Mouse (Mus musculus) midbrain, embryonic 11.5 days (tissue): ENCODE results near the gene Wdr82. TPM values are rescaled to one million over a fixed set of nuclear protein-coding genes. Genes with fewer than 3 reads are reported as not detected.
A peak's percentile ranks its signal among the peaks of the same experiment; 100 is the strongest.

Source experiments
- ATAC-seq: fragments of 200-750 bp; cut with Nextera tagmentation; 2 replicates; pipeline ENCODE4 v1.8.0; 2017; ENCODE audit warnings: moderate TSS enrichment, moderate library complexity; ENCODE audit not compliant: low FRiP score
- DNase-seq: peaks from one replicate; pipeline ENCODE4 v3.0.0; 2015; ENCODE audit warnings: low spot score; ENCODE audit errors: missing footprints
- H3K27ac ChIP-seq: fragments of 300-500 bp; sonication (generic); 2 replicates; pipeline ENCODE4 v1.5.1; 2014; ENCODE audit warnings: low read depth, low read length
- H3K27me3 ChIP-seq: fragments of 300-500 bp; sonication (generic); 2 replicates; pipeline ENCODE4 v1.6.1; 2014; ENCODE audit warnings: mild to moderate bottlenecking, low read length, moderate library complexity, mixed read lengths; ENCODE audit not compliant: control insufficient read depth, insufficient read depth
- H3K36me3 ChIP-seq: fragments of 300-500 bp; sonication (generic); 2 replicates; pipeline ENCODE4 v1.6.1; 2014; ENCODE audit warnings: mild to moderate bottlenecking, low read length, moderate library complexity, mixed read lengths; ENCODE audit not compliant: control insufficient read depth, insufficient read depth
- H3K4me1 ChIP-seq: fragments of 300-500 bp; sonication (generic); 2 replicates; pipeline ENCODE4 v1.6.1; 2014; ENCODE audit warnings: low read length; ENCODE audit not compliant: control insufficient read depth, insufficient read depth
- H3K4me2 ChIP-seq: fragments of 300-500 bp; sonication (generic); 2 replicates; pipeline ENCODE4 v1.6.1; 2014; ENCODE audit warnings: mild to moderate bottlenecking, moderate library complexity
- H3K4me3 ChIP-seq: fragments of 300-500 bp; sonication (generic); 2 replicates; pipeline ENCODE4 v1.5.1; 2014; ENCODE audit warnings: low read depth, low read length
- H3K9ac ChIP-seq: fragments of 300-500 bp; sonication (generic); 2 replicates; pipeline ENCODE4 v1.6.1; 2014; ENCODE audit warnings: low read length
- H3K9me3 ChIP-seq: fragments of 300-500 bp; sonication (generic); 2 replicates; pipeline ENCODE4 v1.6.1; 2016; ENCODE audit warnings: low read length; ENCODE audit not compliant: control insufficient read depth
- WGBS: fragments of 180-500 bp; shearing (Covaris S2); extraction: QIAGEN DNeasy Blood & Tissue Kit; methylation state at CpG from one replicate; pipeline ENCODE4 v1.1.7; 2014; 5-methylcytosine and 5-hydroxymethylcytosine counted together
- polyA plus RNA-seq: library from polyadenylated mRNA; unstranded; fragments of >200 nt; fragmentation: Nextera tagmentation; extraction: Ambion mirVana; gene quantifications from 2 replicates; pipeline ENCODE4 v1.2.1, GENCODE M21; 2014

Wdr82 gene
- polyA plus RNA-seq, 1 experiment from 2014 or later, result 32.6 TPM

DNA sequence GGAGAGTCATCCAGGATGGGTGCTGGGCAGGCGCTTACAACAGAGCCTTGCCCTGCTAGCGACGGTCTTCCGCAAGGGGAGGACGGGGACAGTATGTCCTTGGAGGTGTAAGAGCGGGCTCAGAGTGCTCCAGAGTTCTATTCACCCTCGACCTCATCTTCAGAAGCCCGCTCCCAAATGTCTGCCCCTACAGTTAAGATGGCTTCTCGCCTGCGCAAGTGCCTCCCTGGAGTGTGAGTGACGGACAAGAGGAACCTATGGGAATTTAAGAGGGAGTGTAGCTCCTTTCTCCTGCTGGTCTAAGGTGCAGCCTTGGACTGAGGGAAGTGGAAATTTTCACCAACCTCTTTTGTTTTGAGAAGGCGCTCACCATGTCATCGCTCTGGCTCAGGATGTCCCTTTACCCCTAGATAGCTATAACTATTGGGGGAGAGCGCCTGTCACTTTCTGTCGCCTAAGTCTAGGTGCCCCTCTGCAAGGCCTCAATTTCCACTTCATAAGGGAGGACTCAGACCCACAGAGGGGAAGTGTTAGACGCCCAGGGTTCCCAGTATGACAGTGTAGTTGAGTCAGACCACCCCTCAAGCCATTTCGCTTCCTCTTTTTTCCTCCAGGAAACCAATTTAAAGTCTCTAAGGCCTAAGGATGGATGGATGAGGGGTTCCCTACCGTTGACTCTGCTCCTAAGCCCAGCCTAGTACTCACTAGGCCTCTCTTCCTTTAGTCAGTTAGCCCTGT is 29.0 kb downstream of the Wdr82 start, which contains the start of gene Ppm1m:
Gene Ppm1m (minus strand): TSS at position 212 of the 738 bp plus-strand sequence.
- Histone ChIP-seq H3K4me2 (peak within 1 kb of the TSS; percentile 44), H3K27ac (no peak within 1 kb of the TSS), H3K9ac (peak within 1 kb of the TSS; percentile 75), H3K27me3 (no peaks in the 10 kb centered on the region), H3K36me3 (0 out of 2 replicates have a peak, but pooled peaks cover 3% of the 10 kb centered on the region), H3K4me1 (peaks cover 26% of the 10 kb centered on the region), H3K9me3 (no peaks in the 10 kb centered on the region), H3K4me3 (peak within 1 kb of the TSS; percentile 55)
- ATAC-seq, result no peak; the same call in 1 of the 2 replicates
- WGBS, result 40% methylated on average over 18 of the region's 18 CpGs
- DNase-seq, result no peak

DNA sequence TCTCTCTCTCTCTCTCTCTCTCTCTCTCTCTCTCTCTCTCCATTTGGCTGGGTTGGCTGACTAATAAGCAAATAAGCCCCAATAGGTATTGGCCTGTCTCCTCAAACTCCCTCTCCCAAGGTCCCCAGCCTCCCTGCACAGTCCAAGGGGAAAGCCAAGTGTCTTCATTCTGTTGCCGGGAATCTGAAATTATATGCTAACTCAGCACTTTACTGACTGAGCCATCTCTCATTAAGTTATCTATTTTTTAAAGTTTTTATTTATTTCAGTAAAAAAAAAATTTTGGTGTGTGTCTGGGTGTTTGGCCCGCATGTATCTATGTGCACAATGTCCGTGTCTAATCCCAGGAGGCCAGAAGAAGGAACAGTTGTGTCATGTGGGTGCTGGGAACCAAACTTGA is 31.2 kb downstream of the Wdr82 start:
- ATAC-seq (no peak), DNase-seq (no peak)
- no peaks in the 10 kb centered on the region for H3K9me3 ChIP-seq
- peaks cover 22% of the 10 kb centered on the region for H3K4me1 ChIP-seq
- H3K27me3 ChIP-seq, result no peaks in the 10 kb centered on the region
- H3K4me2 ChIP-seq, result no peak overlapping the region
- H3K4me3 ChIP-seq, result no peak overlapping the region
- WGBS, result 85% methylated on average over 3 of the region's 3 CpGs
- no peak overlapping the region for H3K27ac ChIP-seq
- no peak overlapping the region for H3K9ac ChIP-seq
- no peaks in the 10 kb centered on the region for H3K36me3 ChIP-seq

DNA sequence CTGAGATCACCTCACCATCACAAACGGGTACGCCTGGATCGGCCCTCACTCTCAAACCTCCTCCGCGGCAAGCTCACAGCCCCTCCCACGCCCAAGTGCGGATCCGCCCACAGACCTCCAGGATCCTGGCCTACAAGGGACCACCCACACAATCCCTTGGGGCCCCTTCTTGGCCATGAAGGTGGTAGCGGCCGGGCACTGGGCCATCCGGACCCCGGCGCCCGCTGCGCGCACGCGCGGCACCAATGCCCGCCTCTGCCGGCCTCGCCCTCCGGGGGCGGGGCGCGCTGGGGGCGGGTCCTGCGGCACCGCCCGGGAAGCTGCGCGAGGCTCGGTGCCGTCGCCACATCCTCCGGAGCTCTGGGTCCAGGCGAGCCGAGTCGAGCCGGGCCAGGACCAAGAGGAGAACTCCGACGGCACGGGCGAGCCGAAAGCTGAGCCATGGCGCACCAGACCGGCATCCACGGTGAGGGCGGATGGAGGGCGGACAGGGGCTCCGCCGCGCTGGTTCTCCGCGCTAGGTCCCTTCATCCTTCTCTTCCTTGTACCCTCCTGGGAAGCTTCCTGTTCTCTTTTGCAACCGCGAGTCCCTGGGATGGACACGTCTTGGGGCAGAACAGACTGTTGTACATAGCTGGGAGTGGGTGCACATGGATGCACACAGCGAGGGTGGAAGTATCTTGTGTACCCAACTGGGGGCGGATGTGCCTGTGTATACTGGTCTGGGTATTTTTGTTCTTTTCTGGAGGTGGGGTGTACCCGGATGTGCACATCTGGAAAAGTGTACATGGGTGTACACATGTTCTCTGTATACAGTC is 32.3 kb downstream of the Wdr82 start, which contains the start of gene Twf2:
Gene Twf2 (plus strand): TSS at position 290 of the 818 bp plus-strand sequence.
- ATAC-seq, result peak; percentile 89
- Histone ChIP-seq H3K9me3 (no peaks in the 10 kb centered on the region), H3K36me3 (no peaks in the 10 kb centered on the region), H3K4me1 (peaks cover 22% of the 10 kb centered on the region), H3K27ac (peak within 1 kb of the TSS; percentile 30; the same call in 1 of the 2 replicates), H3K27me3 (no peaks in the 10 kb centered on the region), H3K4me2 (peak within 1 kb of the TSS; percentile 60), H3K9ac (peak within 1 kb of the TSS; percentile 79), H3K4me3 (peak within 1 kb of the TSS; percentile 66)
- DNase-seq, result peak; percentile 98
- WGBS, result 2% methylated on average over 56 of the region's 61 CpGs

DNA sequence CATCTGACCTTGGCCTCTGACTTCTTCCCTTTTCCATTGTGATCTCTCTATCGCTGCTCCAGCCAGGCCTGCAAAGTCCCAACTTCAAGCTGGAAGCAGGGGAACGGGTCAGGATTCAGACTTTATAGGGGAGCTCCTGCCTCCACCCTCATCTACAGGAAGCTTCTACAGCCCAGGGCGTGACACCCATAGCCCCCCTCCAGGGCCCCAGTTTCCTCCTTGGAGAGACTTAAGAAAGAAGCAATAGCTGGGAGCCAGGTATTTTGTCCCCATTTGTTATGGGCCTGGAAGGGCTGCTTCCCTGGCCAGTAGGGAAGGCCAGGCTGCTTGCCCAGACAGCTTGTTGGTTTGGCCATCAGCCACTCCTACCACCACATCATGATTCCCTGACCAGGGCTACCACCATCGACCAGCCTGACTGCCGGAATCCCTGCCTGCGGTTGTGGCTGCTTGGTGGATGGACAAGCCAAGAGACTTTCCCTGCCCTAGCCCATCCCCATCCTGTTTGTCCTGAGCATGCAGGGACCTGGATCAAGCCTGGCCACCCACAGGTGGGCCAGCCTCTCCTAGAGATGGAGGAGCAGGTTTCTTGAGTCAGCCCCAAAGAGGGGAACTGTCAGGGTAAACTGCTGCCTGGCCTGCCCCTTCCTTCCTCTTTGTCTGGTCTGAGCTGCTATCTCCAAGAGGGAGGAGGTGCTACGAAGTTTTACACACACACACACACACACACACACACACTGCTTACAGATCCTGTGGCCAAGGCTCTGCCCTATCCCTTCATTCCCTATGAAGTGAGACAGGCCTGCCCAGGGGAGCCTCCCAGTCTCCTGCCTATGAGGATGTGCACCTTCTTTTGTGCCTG is 33.5 kb downstream of the Wdr82 start:
- peak overlapping the region; percentile 60 for H3K4me2 ChIP-seq
- ATAC-seq (no peak), DNase-seq (no peak)
- WGBS, result 73% methylated on average over 7 of the region's 7 CpGs
- H3K9ac ChIP-seq, result no peak overlapping the region; the same call in 1 of the 2 replicates
- H3K4me1 ChIP-seq, result peaks cover 15% of the 10 kb centered on the region
- H3K9me3 ChIP-seq, result no peaks in the 10 kb centered on the region
- no peak overlapping the region for H3K27ac ChIP-seq
- H3K36me3 ChIP-seq, result no peaks in the 10 kb centered on the region
- H3K27me3 ChIP-seq, result no peaks in the 10 kb centered on the region
- no peak overlapping the region for H3K4me3 ChIP-seq

DNA sequence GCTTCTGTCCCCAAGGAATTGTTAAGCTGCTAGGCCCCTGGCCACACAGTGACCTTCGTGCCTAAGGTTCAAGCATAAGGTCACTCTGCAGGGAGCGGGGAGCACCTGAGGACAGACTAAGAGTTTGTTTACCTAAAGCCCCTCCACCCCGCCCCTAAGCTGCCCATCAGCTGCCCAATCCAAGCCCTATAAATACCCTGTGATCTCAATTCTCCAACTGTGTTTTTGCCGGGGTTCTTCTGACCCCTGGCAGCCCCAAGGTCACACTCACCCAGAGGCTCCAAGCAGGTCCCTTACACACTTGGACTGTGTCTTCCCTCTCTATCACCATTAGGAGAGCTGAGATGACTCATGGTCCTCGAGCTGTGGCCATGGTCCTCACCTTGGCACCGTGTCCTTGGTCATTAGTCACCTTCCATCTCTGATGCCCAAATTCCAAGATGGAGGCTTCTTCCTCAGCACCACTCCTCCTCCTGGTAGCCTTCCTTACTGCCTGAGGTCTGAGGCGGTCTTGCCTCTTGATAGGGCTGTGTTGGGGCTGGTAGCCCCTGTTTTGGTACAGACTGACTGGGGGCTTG is 35.1 kb downstream of the Wdr82 start:
- 83% methylated on average over 7 of the region's 7 CpGs for WGBS
- H3K4me2 ChIP-seq, result no peak overlapping the region
- ATAC-seq, result no peak
- H3K9me3 ChIP-seq, result no peaks in the 10 kb centered on the region
- H3K9ac ChIP-seq, result no peak overlapping the region
- H3K36me3 ChIP-seq, result no peaks in the 10 kb centered on the region
- no peak overlapping the region for H3K27ac ChIP-seq
- no peak for DNase-seq
- H3K4me1 ChIP-seq, result peaks cover 10% of the 10 kb centered on the region
- no peak overlapping the region for H3K4me3 ChIP-seq
- no peaks in the 10 kb centered on the region for H3K27me3 ChIP-seq

GRCm38 (mm10) chr9:106206515-106206914 is 35.8 kb downstream of the Wdr82 start:
- 87% methylated on average over 2 of the region's 2 CpGs for WGBS

DNA sequence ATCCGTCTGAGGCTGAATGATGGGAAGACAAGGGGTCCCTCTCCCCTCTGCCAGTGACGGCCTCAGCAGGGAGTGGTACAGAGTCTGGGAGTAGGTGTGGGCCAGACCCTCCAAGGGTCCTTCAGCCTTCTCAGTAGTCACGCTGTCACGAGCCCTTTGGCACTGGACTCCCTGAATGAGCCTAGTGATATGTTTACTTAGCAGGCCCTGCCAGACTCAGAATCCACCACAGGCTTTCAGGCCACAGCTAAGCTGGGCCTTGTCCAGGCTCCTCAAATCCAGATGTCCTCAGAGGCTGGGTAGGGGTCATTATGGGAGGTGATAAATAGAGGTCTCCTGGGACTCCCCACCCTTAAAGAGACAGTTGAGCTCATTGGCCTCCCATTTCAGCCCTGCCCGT is 37.5 kb downstream of the Wdr82 start:
- DNase-seq (no peak), ATAC-seq (no peak)
- Histone ChIP-seq H3K36me3 (no peaks in the 10 kb centered on the region; the same call in 1 of the 2 replicates), H3K9ac (no peak overlapping the region), H3K4me3 (no peak overlapping the region), H3K27me3 (no peaks in the 10 kb centered on the region), H3K4me2 (no peak overlapping the region), H3K9me3 (no peaks in the 10 kb centered on the region), H3K27ac (no peak overlapping the region), H3K4me1 (peaks cover 19% of the 10 kb centered on the region)
- WGBS, result 84% methylated on average over 5 of the region's 5 CpGs

More at GRCm38 (mm10) chr9:106206515-106206914, 35.8 kb downstream of the Wdr82 start:
- ATAC-seq, result no peak
- no peak overlapping the region for H3K4me3 ChIP-seq
- peaks cover 15% of the 10 kb centered on the region for H3K4me1 ChIP-seq
- no peaks in the 10 kb centered on the region for H3K9me3 ChIP-seq
- H3K36me3 ChIP-seq, result no peaks in the 10 kb centered on the region
- no peak overlapping the region for H3K4me2 ChIP-seq
- DNase-seq, result no peak
- H3K9ac ChIP-seq, result no peak overlapping the region
- H3K27me3 ChIP-seq, result no peaks in the 10 kb centered on the region
- H3K27ac ChIP-seq, result no peak overlapping the region

DNA sequence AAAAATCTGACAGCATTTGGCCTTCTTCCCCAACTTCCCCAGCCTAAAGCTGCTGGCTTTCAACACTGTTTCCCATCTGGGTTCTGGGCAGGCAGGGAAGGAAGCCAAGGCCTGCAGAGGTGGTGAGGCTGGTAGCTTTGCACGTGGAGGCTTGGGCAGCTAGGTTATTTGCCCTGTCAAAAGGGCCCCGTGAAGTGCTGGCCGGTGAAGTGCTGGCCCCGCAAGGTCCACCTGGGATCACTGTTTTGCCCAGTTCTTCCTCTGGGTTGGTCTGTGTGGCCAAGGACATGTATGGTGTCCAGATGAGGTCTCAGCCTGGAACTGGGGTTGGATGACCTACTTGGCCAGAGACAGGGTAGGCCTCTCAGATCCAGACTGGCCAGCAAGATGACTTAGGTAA is 39.2 kb downstream of the Wdr82 start:
- peaks cover 10% of the 10 kb centered on the region for H3K4me1 ChIP-seq
- no peak overlapping the region for H3K4me2 ChIP-seq
- no peak overlapping the region for H3K9ac ChIP-seq
- H3K4me3 ChIP-seq, result no peak overlapping the region
- DNase-seq (no peak), ATAC-seq (no peak)
- 94% methylated on average over 4 of the region's 4 CpGs for WGBS
- H3K27ac ChIP-seq, result no peak overlapping the region
- no peaks in the 10 kb centered on the region for H3K9me3 ChIP-seq
- H3K36me3 ChIP-seq, result peaks cover 2% of the 10 kb centered on the region; the same call in 1 of the 2 replicates
- no peaks in the 10 kb centered on the region for H3K27me3 ChIP-seq
